Mouse (Mus musculus) brown adipose tissue, adult 24 weeks (tissue): ENCODE measurements around the gene Itpkc. TPM values are rescaled to one million over a fixed set of nuclear protein-coding genes. Genes with fewer than 3 reads are reported as not detected.

Experiments used
- H3K27ac ChIP-seq: fragments of 200-500 bp; replicated peaks from 2 replicates; pipeline ENCODE4 v1.5.1; 2012; ENCODE audit warnings: low read depth, mild to moderate bottlenecking, low read length
- H3K4me1 ChIP-seq: fragments of 200-500 bp; 2 replicates; pipeline ENCODE4 v1.6.1; 2012; ENCODE audit warnings: low read length, mixed read lengths; ENCODE audit not compliant: control insufficient read depth, insufficient read depth, insufficient read length
- H3K4me3 ChIP-seq: fragments of 200-500 bp; 2 replicates; pipeline ENCODE4 v1.5.1; 2012; ENCODE audit warnings: low read depth, mild to moderate bottlenecking, low read length, moderate library complexity; ENCODE audit not compliant: insufficient read depth
- polyA plus RNA-seq: library from polyadenylated mRNA; stranded (reverse); fragments of >200 nt; gene quantifications from 2 replicates; pipeline ENCODE4 v1.2.4, GENCODE M21; 2012; ENCODE audit not compliant: missing spikeins, insufficient read depth, insufficient read length

The Itpkc gene
- polyA plus RNA-seq, 1 experiment, result 2.2 TPM

DNA sequence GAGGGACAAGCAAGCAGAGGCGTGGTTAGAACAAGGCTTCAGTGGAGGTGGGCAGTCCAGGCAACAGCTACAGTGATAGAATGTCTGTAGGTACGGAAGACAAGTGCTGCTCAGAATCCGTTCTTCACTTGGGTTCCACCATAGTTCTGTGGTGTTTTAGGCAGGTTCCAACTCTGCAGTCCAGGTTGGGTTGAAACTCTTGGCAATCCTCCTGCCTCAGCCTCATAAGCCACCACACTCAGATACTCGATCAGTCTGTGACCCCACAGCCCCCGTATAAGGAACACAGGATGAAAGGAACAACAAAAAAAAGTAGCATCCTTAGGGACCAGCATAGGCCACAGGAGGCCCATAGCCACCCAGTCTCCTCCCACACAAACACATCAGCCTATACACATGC lies 36.0 kb downstream of the Itpkc start:
- Histone ChIP-seq H3K4me1 (peaks cover 3% of the 10 kb centered on the region; the same call in 1 of the 2 replicates), H3K27ac (no peak overlapping the region), H3K4me3 (no peak overlapping the region)

DNA sequence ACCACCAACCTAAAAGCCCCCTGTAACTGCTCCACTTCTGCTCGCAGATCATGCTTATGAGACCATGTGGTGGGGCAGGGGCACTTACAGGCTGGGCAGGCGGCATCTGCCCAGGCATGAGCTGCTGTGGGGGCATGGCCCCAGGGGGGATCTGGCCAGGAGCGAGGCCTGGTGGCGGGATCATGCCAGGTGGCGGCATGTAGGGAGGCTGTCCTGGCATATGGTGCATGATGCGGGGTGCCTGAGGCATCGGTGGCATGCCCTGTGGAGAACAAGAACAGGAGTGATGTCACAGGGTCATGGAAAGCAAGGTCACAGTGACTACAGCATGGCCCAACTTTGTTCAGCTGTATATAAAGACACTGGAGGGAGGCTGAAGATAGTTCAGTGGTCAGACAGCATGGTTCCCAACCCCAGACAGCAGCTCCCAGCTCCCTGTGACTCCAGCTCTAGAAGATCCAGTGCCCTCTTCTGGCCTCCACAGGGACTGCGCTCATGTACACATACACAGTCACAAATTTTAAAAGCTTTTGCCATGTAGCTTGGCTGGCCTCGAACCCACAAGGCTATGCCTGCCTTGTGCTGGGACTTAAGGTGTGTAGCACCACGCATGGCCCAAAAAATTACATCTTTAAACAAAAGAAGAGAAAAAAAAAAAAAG lies 39.1 kb downstream of the Itpkc start:
- H3K4me1 ChIP-seq, result no peaks in the 10 kb centered on the region
- H3K27ac ChIP-seq, result no peak overlapping the region
- H3K4me3 ChIP-seq, result no peak overlapping the region

DNA sequence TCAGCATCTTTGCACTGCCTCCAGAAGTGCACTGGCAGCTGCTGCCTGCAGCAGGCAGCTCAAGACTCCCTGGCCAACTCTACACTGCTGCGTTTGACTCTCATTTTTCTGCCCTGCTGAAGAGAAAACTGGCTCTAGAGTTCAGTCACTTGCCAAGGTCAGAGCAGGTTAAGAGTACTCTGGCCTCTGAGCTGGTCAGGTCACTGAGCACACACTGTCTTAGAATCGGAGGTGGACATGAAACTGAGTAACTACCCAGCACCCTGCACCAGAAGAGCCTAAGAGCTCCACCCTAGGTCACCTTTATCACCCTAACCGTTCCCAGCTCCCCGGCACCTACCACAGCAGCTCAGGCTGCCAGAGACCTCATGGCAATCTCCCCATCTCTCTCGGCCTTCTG lies 42.5 kb downstream of the Itpkc start:
- H3K4me3 ChIP-seq, result no peak overlapping the region
- H3K27ac ChIP-seq, result no peak overlapping the region
- no peaks in the 10 kb centered on the region for H3K4me1 ChIP-seq

DNA sequence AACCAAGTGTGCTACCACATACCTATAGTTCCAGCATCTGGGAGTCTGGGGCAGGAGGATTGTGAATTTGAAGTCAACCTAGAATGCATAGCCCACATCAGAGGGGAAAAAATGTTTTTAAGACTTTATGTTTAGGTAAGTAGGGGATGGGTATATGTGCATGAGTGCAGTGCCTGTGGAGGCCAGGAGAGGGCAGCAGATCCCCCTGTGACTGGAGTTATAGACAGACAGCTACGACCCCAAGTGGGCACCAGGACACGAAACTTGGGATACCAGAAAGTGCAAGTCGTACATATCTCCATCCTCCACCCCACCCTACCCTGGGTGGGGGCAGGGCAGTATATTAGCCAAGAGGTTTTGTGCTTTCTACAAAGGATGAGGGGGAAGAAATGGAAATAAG lies 43.5 kb downstream of the Itpkc start:
- peaks cover 4% of the 10 kb centered on the region; the same call in 1 of the 2 replicates for H3K4me1 ChIP-seq
- no peak overlapping the region for H3K27ac ChIP-seq

DNA sequence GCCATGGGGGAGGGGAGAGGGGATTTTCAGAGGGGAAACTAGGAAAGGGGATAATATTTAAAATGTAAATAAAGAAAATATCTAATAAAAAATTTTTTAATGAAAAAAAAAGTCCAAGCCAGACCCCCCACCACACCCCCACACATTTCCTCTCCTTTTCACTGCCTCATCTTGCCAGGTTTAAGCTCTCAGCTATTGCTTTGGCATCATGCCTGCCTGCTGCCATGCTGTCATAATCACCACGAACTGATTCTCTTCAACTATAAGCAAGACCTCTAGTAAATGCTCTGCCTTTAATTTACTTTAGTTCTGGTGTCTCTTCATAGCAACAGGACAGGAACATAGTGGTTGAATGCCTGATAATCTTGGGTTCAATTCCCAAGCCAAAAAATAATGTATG lies 46.0 kb downstream of the Itpkc start:
- no peak overlapping the region for H3K4me3 ChIP-seq
- peaks cover 6% of the 10 kb centered on the region; the same call in 1 of the 2 replicates for H3K4me1 ChIP-seq
- H3K27ac ChIP-seq, result no peak overlapping the region

More for the DNA sequence above, 43.5 kb downstream of the Itpkc start:
- H3K4me3 ChIP-seq, result no peak overlapping the region

DNA sequence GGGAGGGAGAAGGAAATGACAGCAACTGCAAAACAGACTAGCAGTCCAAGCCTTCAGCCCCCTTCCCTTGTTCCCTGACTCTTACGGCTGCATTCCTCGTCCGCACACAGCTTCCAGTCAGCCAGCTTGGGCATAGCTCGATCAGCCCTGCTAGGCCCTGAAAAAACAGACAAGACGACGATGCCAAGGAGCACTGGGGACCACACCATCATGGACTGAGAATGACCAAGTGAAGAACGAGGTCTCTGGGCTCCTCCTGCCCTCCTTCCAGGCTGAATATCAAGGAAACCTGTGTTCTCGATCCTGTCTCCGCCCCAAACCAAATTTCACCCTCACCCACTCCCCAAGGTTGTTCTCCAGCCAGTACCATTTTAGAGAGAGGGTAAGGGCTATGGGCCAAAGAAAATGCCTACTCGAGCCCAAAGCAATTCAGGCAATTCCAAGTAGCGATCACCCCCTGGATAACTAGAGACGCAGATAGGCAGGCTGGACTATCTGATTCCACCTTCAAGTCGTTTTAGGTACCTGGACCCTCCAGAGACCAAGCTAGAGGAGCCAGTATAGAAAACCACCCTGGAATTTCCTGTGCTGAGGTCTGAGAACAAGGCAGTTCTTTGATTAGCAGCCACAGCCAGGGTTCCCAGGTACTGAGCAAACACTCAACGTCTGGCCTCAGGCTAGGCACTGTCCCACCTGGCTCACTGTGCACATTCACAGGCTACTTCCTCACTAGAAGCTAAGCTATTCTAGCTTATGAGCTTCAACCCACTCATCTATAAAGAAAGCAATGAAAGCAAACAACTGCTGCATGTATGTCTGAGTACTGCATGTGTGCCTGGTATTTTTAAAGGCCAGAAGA lies 47.4 kb downstream of the Itpkc start, which contains the start of the genes Gm21983 and Mia:
Gm21983 (minus strand) TSS at position 250 of the 859 bp plus-strand sequence.
Mia (minus strand) TSS at position 321 of the 859 bp plus-strand sequence.
- Histone ChIP-seq H3K4me1 (peaks cover 6% of the 10 kb centered on the region; the same call in 1 of the 2 replicates), H3K27ac (peak within 1 kb of the TSS; percentile 56), H3K4me3 (no peak within 1 kb of the TSS)

DNA sequence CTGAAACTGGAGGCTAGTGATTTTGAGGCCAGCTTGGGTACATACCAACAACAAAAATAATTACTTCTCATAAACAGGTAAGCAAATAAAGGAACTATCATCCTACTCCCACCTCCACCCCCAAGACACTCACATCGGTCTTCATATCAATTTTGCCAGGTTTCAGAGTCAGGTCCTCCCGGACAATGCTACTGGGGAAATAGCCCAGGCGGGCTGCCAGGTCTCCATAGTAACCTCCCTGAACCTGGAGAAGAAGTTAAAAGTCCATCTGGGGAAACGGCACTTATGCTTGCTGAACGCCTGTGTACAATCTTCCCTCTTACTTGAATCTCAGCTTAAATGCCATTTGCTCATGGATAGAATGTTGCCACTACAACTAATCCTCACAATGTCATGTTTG lies 48.4 kb downstream of the Itpkc start:
- Histone ChIP-seq H3K27ac (peak overlapping the region; percentile 56; the same call in 1 of the 2 replicates), H3K4me3 (no peak overlapping the region), H3K4me1 (peaks cover 6% of the 10 kb centered on the region; the same call in 1 of the 2 replicates)

DNA sequence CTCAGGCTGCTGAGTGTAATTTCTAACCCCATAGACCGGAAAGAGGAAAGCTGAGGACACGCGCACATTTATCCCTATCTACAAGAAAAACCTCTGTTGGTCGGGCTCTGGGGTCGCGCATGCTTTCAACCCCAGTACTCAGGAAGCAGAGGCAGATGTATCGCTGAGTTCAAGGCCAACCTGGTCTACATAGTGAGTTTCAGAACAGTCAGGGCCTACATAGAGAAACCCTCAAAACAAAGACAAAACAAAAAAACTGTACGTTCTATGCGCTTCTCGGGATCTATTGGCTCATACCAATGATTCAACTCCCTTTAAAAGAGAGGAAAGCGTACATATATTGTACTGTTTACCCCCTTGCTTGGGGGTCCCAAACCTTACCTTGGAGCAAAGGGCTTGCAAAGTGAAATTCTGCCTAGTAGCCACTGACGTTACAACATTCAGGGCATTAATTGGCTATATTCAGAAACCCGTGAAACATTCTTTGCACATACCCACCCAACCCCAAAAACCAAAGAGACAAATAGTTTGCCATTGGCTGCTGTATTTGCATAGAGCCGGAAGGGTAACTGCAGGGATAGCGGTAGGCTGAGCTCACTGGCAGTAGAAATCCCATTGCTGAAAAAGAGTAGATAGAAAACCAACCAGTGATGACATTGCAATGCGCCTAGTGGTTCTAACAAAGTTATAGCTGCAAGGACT lies 49.1 kb downstream of the Itpkc start:
- Histone ChIP-seq H3K4me3 (peak overlapping the region; percentile 52), H3K27ac (peak overlapping the region; percentile 53), H3K4me1 (peaks cover 6% of the 10 kb centered on the region; the same call in 1 of the 2 replicates)

DNA sequence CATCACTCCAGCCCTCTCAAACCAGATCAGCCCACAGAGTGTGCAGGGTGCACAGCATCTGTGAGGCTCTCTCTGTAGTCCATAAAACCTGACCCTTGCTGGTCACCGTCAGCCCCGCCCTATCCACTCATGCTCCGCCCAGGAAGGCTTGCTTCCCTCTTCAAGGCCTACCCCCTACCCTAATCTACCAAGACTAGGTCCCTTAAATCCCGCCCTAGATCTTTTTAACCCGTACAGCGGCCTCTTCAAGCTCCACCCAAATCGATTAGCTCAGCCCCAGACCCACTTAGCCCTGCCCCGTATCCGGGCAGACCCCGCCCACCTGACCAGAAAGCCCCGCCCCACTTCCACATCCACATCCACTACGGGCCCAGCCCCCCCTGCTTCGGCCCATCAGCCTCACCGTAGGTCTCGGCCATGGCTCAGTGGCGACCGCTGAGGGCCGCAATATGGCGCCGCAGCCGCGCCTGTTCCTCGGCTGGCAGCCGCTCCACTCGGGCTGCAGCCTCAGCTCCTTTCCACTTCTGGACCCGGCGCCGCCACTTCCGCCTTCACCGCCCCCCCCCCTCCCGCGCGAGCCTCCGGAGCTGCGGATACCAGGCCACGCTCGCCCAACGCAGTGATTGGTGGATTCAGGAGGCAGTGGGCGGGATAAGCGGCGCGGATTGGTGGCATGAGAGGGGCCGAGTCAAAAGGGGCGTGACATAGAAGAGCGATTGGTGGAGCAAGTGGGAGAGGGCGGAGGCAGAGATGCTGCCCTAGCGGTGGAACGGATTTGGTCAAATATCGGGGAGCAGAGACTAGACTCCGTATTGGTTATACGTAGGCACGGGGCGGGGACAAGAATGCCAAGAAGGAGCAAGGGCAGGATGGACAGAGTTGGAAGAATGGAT lies 49.9 kb downstream of the Itpkc start, which contains the start of gene Rab4b:
Rab4b (minus strand) TSS at position 573 of the 893 bp plus-strand sequence.
- Histone ChIP-seq H3K4me1 (peaks cover 6% of the 10 kb centered on the region; the same call in 1 of the 2 replicates), H3K4me3 (peak within 1 kb of the TSS; percentile 85)

DNA sequence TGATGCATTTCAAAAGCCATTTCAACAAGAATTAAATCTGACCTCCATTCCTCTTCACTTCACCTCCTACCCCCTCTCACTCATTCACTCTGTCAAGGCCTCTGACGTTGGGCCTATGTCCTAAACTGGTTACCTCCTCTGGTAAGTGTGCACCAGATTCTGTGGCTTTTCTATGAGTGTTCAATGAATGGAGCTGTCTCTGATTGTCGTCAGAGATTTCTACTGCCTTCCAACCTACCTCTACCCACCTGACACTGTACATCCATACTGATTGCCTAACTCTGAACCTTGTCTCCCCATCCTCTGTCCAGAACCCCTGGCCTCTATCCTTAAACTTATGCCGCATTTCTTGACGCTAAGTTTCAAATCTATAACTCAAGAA lies 50.5 kb downstream of the Itpkc start:
- H3K27ac ChIP-seq, result peak overlapping the region; percentile 94
- peaks cover 6% of the 10 kb centered on the region; the same call in 1 of the 2 replicates for H3K4me1 ChIP-seq
- peak overlapping the region; percentile 85 for H3K4me3 ChIP-seq

More for the DNA sequence above, 49.9 kb downstream of the Itpkc start, which contains the start of gene Rab4b:
- H3K27ac ChIP-seq, result peak within 1 kb of the TSS; percentile 94

DNA sequence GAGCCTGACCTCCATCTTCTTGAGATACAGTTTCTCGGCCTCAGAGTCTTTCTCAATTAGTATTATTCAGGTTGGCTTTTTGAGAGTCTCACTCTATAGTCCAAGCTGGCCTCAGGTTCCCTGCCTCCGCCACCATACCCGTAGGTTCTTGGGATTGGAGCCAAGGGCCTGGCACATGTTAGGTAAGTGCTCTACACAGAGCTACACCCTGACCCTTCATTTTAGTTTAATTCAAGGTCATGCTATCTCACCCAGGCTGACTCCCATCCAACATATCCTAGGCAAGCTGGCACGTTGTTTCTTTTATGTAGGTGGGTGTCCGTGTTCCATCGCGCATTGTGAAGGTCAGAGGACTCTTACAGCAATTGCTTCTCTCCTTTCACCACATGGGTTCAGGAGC lies 53.6 kb downstream of the Itpkc start:
- H3K27ac ChIP-seq, result no peak overlapping the region
- H3K4me1 ChIP-seq, result peaks cover 2% of the 10 kb centered on the region; the same call in 1 of the 2 replicates
- no peak overlapping the region for H3K4me3 ChIP-seq

DNA sequence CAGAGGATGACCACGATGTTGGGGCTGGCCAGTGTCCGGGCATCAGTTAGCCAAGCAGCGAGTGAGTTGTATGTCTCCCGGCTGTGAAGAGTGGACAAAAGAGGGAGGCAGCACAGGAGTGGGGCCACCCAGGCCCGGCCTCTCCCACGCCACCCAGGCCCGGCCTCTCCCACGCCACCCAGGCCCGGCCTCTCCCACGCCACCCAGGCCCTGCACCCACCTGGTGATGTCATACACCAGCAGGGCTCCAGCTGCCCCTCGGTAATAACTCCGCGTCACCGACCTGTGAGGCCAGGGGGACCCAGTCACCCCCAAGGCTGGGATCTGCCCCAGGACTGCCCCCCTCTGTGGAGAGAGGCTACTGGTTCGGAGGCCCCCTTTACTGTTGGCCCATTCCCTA lies 54.0 kb downstream of the Itpkc start:
- peaks cover 1% of the 10 kb centered on the region; the same call in 1 of the 2 replicates for H3K4me1 ChIP-seq
- no peak overlapping the region for H3K4me3 ChIP-seq
- no peak overlapping the region for H3K27ac ChIP-seq

DNA sequence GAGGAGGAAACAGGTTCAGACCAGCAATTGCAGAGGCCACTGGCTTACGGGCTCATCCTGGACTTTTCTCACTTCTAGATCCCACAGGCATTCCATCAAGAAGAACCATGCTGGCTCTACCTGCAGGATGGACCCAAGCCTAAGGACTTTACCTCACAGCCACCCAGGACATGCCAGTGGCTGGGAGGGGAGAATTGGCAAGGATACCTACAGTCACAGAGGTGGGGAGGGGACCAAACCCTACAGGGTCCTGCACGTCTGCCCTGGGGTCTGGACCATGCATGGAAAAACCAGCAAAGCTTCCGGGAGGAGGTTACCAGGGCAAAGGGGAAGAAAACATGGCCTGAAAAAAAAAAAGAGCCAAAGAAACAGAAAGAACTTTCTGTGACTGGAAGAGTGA lies 57.5 kb downstream of the Itpkc start:
- Histone ChIP-seq H3K4me3 (no peak overlapping the region), H3K27ac (no peak overlapping the region), H3K4me1 (no peaks in the 10 kb centered on the region)

DNA sequence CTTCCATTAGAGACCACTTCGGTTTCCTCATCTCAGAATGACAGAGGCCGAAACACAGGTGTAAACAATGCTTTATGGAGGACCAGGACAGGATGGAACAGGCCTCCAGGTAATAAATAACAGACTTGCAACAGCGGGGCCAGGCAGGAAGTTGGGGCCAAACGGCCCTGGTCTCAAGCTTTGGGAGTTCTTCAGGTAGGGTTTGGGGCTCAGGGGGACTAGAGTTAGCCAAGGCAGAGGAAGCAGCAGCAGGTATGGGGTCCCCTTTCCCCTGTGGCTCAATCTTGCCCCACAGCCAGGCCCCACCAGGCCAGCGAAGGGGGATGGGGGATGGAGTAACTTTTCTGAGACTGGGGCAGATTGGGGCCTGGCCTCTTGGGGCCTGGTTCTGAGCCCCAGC lies 60.1 kb downstream of the Itpkc start:
- no peak overlapping the region for H3K27ac ChIP-seq
- no peak overlapping the region for H3K4me3 ChIP-seq
- peaks cover 17% of the 10 kb centered on the region for H3K4me1 ChIP-seq
